Mouse (Mus musculus) kidney, embryonic 16.5 days (tissue): ENCODE results near the gene Csrnp1. TPM values are rescaled to one million over a fixed set of nuclear protein-coding genes. Genes with fewer than 3 reads are reported as not detected.

ENCODE experiments used
- ATAC-seq: fragments of 200-750 bp; cut with Nextera tagmentation; 2 replicates; pipeline ENCODE4 v1.8.0; 2017; ENCODE audit warnings: moderate TSS enrichment; ENCODE audit not compliant: low FRiP score, low TSS enrichment
- H3K27ac ChIP-seq: fragments of 300-500 bp; sonication (generic); 2 replicates; pipeline ENCODE4 v1.5.1; 2014; ENCODE audit warnings: low read length
- H3K27me3 ChIP-seq: fragments of 300-500 bp; sonication (generic); 2 replicates; pipeline ENCODE4 v1.6.1; 2014; ENCODE audit warnings: low read length, control low read depth, mixed read lengths; ENCODE audit not compliant: insufficient read depth
- H3K36me3 ChIP-seq: fragments of 300-500 bp; sonication (generic); 2 replicates; pipeline ENCODE4 v1.6.1; 2014; ENCODE audit warnings: low read length, control low read depth, mixed read lengths; ENCODE audit not compliant: insufficient read depth
- H3K4me1 ChIP-seq: fragments of 300-500 bp; sonication (generic); 2 replicates; pipeline ENCODE4 v1.6.1; 2014; ENCODE audit warnings: low read length, control low read depth, mixed read lengths; ENCODE audit not compliant: insufficient read depth
- H3K4me2 ChIP-seq: fragments of 300-500 bp; sonication (generic); replicated peaks from 2 replicates; pipeline ENCODE4 v1.6.1; 2014; ENCODE audit warnings: low read depth, low read length
- H3K4me3 ChIP-seq: fragments of 300-500 bp; sonication (generic); 2 replicates; pipeline ENCODE4 v1.5.1; 2014; ENCODE audit warnings: mild to moderate bottlenecking, low read length
- H3K9ac ChIP-seq: fragments of 300-500 bp; sonication (generic); replicated peaks from 2 replicates; pipeline ENCODE4 v1.6.1; 2014; ENCODE audit warnings: low read length
- H3K9me3 ChIP-seq: fragments of 300-500 bp; sonication (generic); 2 replicates; pipeline ENCODE4 v1.6.1; 2016; ENCODE audit warnings: low read length, control low read depth
- WGBS: fragments of 180-500 bp; shearing (Covaris S2); extraction: QIAGEN DNeasy Blood & Tissue Kit; methylation state at CpG from one replicate; pipeline ENCODE4 v1.1.7; 2014; 5-methylcytosine and 5-hydroxymethylcytosine counted together
- polyA plus RNA-seq: library from polyadenylated mRNA; unstranded; fragments of >200 nt; fragmentation: Nextera tagmentation; extraction: Ambion mirVana; gene quantifications from 2 replicates; pipeline ENCODE4 v1.2.1, GENCODE M21; 2015

Gene Csrnp1
- polyA plus RNA-seq, 1 experiment from 2014 or later: 8.7 TPM

GRCm38 (mm10) chr9:119993092-119993844 is 8.8 kb upstream of the Csrnp1 start:
- ATAC-seq: no peak
- no peaks in the 10 kb centered on the region for H3K36me3 ChIP-seq
- no peaks in the 10 kb centered on the region for H3K9me3 ChIP-seq
- H3K27me3 ChIP-seq: no peaks in the 10 kb centered on the region
- WGBS: 72% methylated on average over 10 of the region's 10 CpGs
- no peak overlapping the region for H3K4me2 ChIP-seq
- H3K4me3 ChIP-seq: no peak overlapping the region
- H3K27ac ChIP-seq: no peak overlapping the region
- no peak overlapping the region for H3K9ac ChIP-seq
- H3K4me1 ChIP-seq: no peaks in the 10 kb centered on the region

GRCm38 (mm10) chr9:119991310-119991709 is 6.9 kb upstream of the Csrnp1 start:
- ATAC-seq: no peak

GRCm38 (mm10) chr9:119988304-119988703 is 3.8 kb upstream of the Csrnp1 start:
- Histone ChIP-seq H3K9me3 (no peaks in the 10 kb centered on the region), H3K27ac (no peak overlapping the region), H3K9ac (no peak overlapping the region), H3K4me3 (no peak overlapping the region), H3K36me3 (no peaks in the 10 kb centered on the region), H3K4me2 (no peak overlapping the region), H3K4me1 (peaks cover 10% of the 10 kb centered on the region), H3K27me3 (no peaks in the 10 kb centered on the region)
- WGBS: 43% methylated on average over 7 of the region's 7 CpGs
- ATAC-seq: no peak

More at GRCm38 (mm10) chr9:119991310-119991709, 6.9 kb upstream of the Csrnp1 start:
- Histone ChIP-seq H3K27ac (no peak overlapping the region), H3K4me2 (no peak overlapping the region), H3K4me3 (no peak overlapping the region), H3K36me3 (no peaks in the 10 kb centered on the region), H3K9me3 (no peaks in the 10 kb centered on the region), H3K27me3 (no peaks in the 10 kb centered on the region), H3K4me1 (no peaks in the 10 kb centered on the region), H3K9ac (no peak overlapping the region)
- WGBS: 33% methylated on average over 5 of the region's 5 CpGs

GRCm38 (mm10) chr9:119985881-119986574 is 1.6 kb upstream of the Csrnp1 start:
- H3K27ac ChIP-seq: no peak overlapping the region
- H3K9ac ChIP-seq: no peak overlapping the region

GRCm38 (mm10) chr9:119983585-119984535 is 598 bp downstream of the Csrnp1 start:
- peak overlapping the region; percentile 77 for H3K9ac ChIP-seq
- H3K4me1 ChIP-seq: peaks cover 40% of the 10 kb centered on the region
- H3K4me3 ChIP-seq: peak overlapping the region; percentile 80
- ATAC-seq: peak; percentile 81
- H3K4me2 ChIP-seq: peak overlapping the region; percentile 99
- H3K27me3 ChIP-seq: no peaks in the 10 kb centered on the region
- WGBS: under 1% methylated on average over 65 of the region's 79 CpGs
- peak overlapping the region; percentile 98 for H3K27ac ChIP-seq
- no peaks in the 10 kb centered on the region for H3K9me3 ChIP-seq
- H3K36me3 ChIP-seq: no peaks in the 10 kb centered on the region

More at GRCm38 (mm10) chr9:119985881-119986574, 1.6 kb upstream of the Csrnp1 start:
- no peaks in the 10 kb centered on the region for H3K27me3 ChIP-seq
- no peak overlapping the region for H3K4me2 ChIP-seq
- no peaks in the 10 kb centered on the region for H3K9me3 ChIP-seq
- H3K36me3 ChIP-seq: no peaks in the 10 kb centered on the region
- no peak overlapping the region for H3K4me3 ChIP-seq
- WGBS: 69% methylated on average over 10 of the region's 10 CpGs
- H3K4me1 ChIP-seq: peaks cover 31% of the 10 kb centered on the region
- ATAC-seq: no peak

GRCm38 (mm10) chr9:119982956-119983551 is 1.4 kb downstream of the Csrnp1 start:
- peak overlapping the region; percentile 98 for H3K27ac ChIP-seq
- peak; percentile 2; the same call in 1 of the 2 replicates for ATAC-seq
- peaks cover 48% of the 10 kb centered on the region for H3K4me1 ChIP-seq
- peak overlapping the region; percentile 77 for H3K9ac ChIP-seq
- WGBS: 0% methylated on average over 41 of the region's 48 CpGs
- peak overlapping the region; percentile 80 for H3K4me3 ChIP-seq
- no peaks in the 10 kb centered on the region for H3K36me3 ChIP-seq
- no peaks in the 10 kb centered on the region for H3K27me3 ChIP-seq
- H3K4me2 ChIP-seq: peak overlapping the region; percentile 99
- no peaks in the 10 kb centered on the region for H3K9me3 ChIP-seq

GRCm38 (mm10) chr9:119982241-119982811 is 2.1 kb downstream of the Csrnp1 start:
- ATAC-seq: peak; percentile 28
- peaks cover 56% of the 10 kb centered on the region for H3K4me1 ChIP-seq

GRCm38 (mm10) chr9:119981183-119982179 is 3.0 kb downstream of the Csrnp1 start:
- H3K9me3 ChIP-seq: no peaks in the 10 kb centered on the region
- 1% methylated on average over 16 of the region's 16 CpGs for WGBS
- H3K27me3 ChIP-seq: no peaks in the 10 kb centered on the region
- peak; percentile 30 for ATAC-seq
- no peaks in the 10 kb centered on the region for H3K36me3 ChIP-seq
- H3K4me2 ChIP-seq: peak overlapping the region; percentile 99
- H3K9ac ChIP-seq: peak overlapping the region; percentile 77
- peaks cover 64% of the 10 kb centered on the region for H3K4me1 ChIP-seq
- peak overlapping the region; percentile 98 for H3K27ac ChIP-seq
- peak overlapping the region; percentile 80 for H3K4me3 ChIP-seq

More at GRCm38 (mm10) chr9:119982241-119982811, 2.1 kb downstream of the Csrnp1 start:
- Histone ChIP-seq H3K27me3 (no peaks in the 10 kb centered on the region), H3K9ac (peak overlapping the region; percentile 77), H3K4me2 (peak overlapping the region; percentile 99), H3K4me3 (peak overlapping the region; percentile 80), H3K9me3 (no peaks in the 10 kb centered on the region), H3K27ac (peak overlapping the region; percentile 98), H3K36me3 (no peaks in the 10 kb centered on the region)
- 2% methylated on average over 11 of the region's 11 CpGs for WGBS
